Mouse (Mus musculus): ENCODE measurements around the gene Ate1. TPM values are rescaled to one million over a fixed set of nuclear protein-coding genes. Genes with fewer than 3 reads are reported as not detected.

The Ate1 gene
- polyA plus RNA-seq, 1 experiment from 2014 or later = 53.0 TPM

GRCm38 (mm10) chr7:130380367-130380766 lies 139.8 kb downstream of the Ate1 start:
- H3K27ac ChIP-seq (ENCODE audit: low read depth, low read length) = no peak overlapping the region
- ATAC-seq (ENCODE audit: insufficient read depth, low FRiP score, low TSS enrichment) (no peak), DNase-seq (ENCODE audit: low spot score) (no peak)
- H3K9ac ChIP-seq (ENCODE audit: low read length) = no peak overlapping the region
- no peak overlapping the region for H3K4me3 ChIP-seq (ENCODE audit: low read depth, low read length)
- no peak overlapping the region for H3K4me2 ChIP-seq (ENCODE audit: low read depth)
- 91% methylated on average over 7 of the region's 7 CpGs for WGBS
- H3K36me3 ChIP-seq (ENCODE audit: control insufficient read depth, insufficient read depth, low read length) = no peaks in the 10 kb centered on the region
- no peaks in the 10 kb centered on the region for H3K9me3 ChIP-seq (ENCODE audit: control insufficient read depth, low read length)
- H3K4me1 ChIP-seq (ENCODE audit: control insufficient read depth, insufficient read depth, low read length) = no peaks in the 10 kb centered on the region
- H3K27me3 ChIP-seq (ENCODE audit: control insufficient read depth, insufficient read depth, low read length) = no peaks in the 10 kb centered on the region

GRCm38 (mm10) chr7:130379886-130380285 lies 140.3 kb downstream of the Ate1 start:
- no peak overlapping the region for H3K4me3 ChIP-seq (ENCODE audit: low read depth, low read length)
- H3K9ac ChIP-seq (ENCODE audit: low read length) = no peak overlapping the region
- H3K4me2 ChIP-seq (ENCODE audit: low read depth) = no peak overlapping the region
- ATAC-seq (ENCODE audit: insufficient read depth, low FRiP score, low TSS enrichment) (no peak), DNase-seq (ENCODE audit: low spot score) (no peak)
- H3K9me3 ChIP-seq (ENCODE audit: control insufficient read depth, low read length) = no peaks in the 10 kb centered on the region
- H3K27ac ChIP-seq (ENCODE audit: low read depth, low read length) = no peak overlapping the region
- no peaks in the 10 kb centered on the region for H3K36me3 ChIP-seq (ENCODE audit: control insufficient read depth, insufficient read depth, low read length)
- H3K4me1 ChIP-seq (ENCODE audit: control insufficient read depth, insufficient read depth, low read length) = no peaks in the 10 kb centered on the region
- 92% methylated on average over 5 of the region's 5 CpGs for WGBS
- no peaks in the 10 kb centered on the region for H3K27me3 ChIP-seq (ENCODE audit: control insufficient read depth, insufficient read depth, low read length)

GRCm38 (mm10) chr7:130378308-130378707 lies 141.9 kb downstream of the Ate1 start:
- H3K27ac ChIP-seq (ENCODE audit: low read depth, low read length) = no peak overlapping the region
- H3K9me3 ChIP-seq (ENCODE audit: control insufficient read depth, low read length) = no peaks in the 10 kb centered on the region
- no peak overlapping the region for H3K4me2 ChIP-seq (ENCODE audit: low read depth)
- H3K4me3 ChIP-seq (ENCODE audit: low read depth, low read length) = no peak overlapping the region
- H3K9ac ChIP-seq (ENCODE audit: low read length) = no peak overlapping the region
- 90% methylated on average over 3 of the region's 3 CpGs for WGBS
- DNase-seq (ENCODE audit: low spot score) (no peak), ATAC-seq (ENCODE audit: insufficient read depth, low FRiP score, low TSS enrichment) (no peak)
- no peaks in the 10 kb centered on the region for H3K27me3 ChIP-seq (ENCODE audit: control insufficient read depth, insufficient read depth, low read length)
- H3K4me1 ChIP-seq (ENCODE audit: control insufficient read depth, insufficient read depth, low read length) = no peaks in the 10 kb centered on the region
- H3K36me3 ChIP-seq (ENCODE audit: control insufficient read depth, insufficient read depth, low read length) = no peaks in the 10 kb centered on the region

GRCm38 (mm10) chr7:130374311-130374710 lies 145.9 kb downstream of the Ate1 start:
- H3K4me1 ChIP-seq (ENCODE audit: control insufficient read depth, insufficient read depth, low read length) = peaks cover 3% of the 10 kb centered on the region; the same call in 1 of the 2 replicates
- H3K36me3 ChIP-seq (ENCODE audit: control insufficient read depth, insufficient read depth, low read length) = no peaks in the 10 kb centered on the region
- no peak for DNase-seq (ENCODE audit: low spot score)
- no peak overlapping the region for H3K4me2 ChIP-seq (ENCODE audit: low read depth)
- no peaks in the 10 kb centered on the region for H3K27me3 ChIP-seq (ENCODE audit: control insufficient read depth, insufficient read depth, low read length)
- no peak for ATAC-seq (ENCODE audit: insufficient read depth, low FRiP score, low TSS enrichment)
- no peak overlapping the region for H3K4me3 ChIP-seq (ENCODE audit: low read depth, low read length)
- no peak overlapping the region for H3K27ac ChIP-seq (ENCODE audit: low read depth, low read length)
- H3K9me3 ChIP-seq (ENCODE audit: control insufficient read depth, low read length) = no peaks in the 10 kb centered on the region
- WGBS = 82% methylated on average over 9 of the region's 9 CpGs
- no peak overlapping the region for H3K9ac ChIP-seq (ENCODE audit: low read length)

- no peak overlapping the region for H3K9ac ChIP-seq (ENCODE audit: low read length)
- H3K4me1 ChIP-seq (ENCODE audit: control insufficient read depth, insufficient read depth, low read length) = peaks cover 14% of the 10 kb centered on the region
- no peaks in the 10 kb centered on the region for H3K9me3 ChIP-seq (ENCODE audit: control insufficient read depth, low read length)
- peak overlapping the region; percentile 23; the same call in 1 of the 2 replicates for H3K4me2 ChIP-seq (ENCODE audit: low read depth)
- ATAC-seq (ENCODE audit: insufficient read depth, low FRiP score, low TSS enrichment) (peak; percentile 74), DNase-seq (ENCODE audit: low spot score) (peak; percentile 74)
- H3K36me3 ChIP-seq (ENCODE audit: control insufficient read depth, insufficient read depth, low read length) = no peaks in the 10 kb centered on the region
- WGBS = 35% methylated on average over 24 of the region's 24 CpGs
- peak overlapping the region; percentile 80 for H3K27ac ChIP-seq (ENCODE audit: low read depth, low read length)
- no peaks in the 10 kb centered on the region for H3K27me3 ChIP-seq (ENCODE audit: control insufficient read depth, insufficient read depth, low read length)
- no peak overlapping the region for H3K4me3 ChIP-seq (ENCODE audit: low read depth, low read length)
These were observed 151.1 kb downstream of the Ate1 start for GRCm38 (mm10) chr7:130368827-130369641.

- 25% methylated on average over 13 of the region's 13 CpGs for WGBS
These were observed 151.9 kb downstream of the Ate1 start for GRCm38 (mm10) chr7:130368036-130368826.

DNA sequence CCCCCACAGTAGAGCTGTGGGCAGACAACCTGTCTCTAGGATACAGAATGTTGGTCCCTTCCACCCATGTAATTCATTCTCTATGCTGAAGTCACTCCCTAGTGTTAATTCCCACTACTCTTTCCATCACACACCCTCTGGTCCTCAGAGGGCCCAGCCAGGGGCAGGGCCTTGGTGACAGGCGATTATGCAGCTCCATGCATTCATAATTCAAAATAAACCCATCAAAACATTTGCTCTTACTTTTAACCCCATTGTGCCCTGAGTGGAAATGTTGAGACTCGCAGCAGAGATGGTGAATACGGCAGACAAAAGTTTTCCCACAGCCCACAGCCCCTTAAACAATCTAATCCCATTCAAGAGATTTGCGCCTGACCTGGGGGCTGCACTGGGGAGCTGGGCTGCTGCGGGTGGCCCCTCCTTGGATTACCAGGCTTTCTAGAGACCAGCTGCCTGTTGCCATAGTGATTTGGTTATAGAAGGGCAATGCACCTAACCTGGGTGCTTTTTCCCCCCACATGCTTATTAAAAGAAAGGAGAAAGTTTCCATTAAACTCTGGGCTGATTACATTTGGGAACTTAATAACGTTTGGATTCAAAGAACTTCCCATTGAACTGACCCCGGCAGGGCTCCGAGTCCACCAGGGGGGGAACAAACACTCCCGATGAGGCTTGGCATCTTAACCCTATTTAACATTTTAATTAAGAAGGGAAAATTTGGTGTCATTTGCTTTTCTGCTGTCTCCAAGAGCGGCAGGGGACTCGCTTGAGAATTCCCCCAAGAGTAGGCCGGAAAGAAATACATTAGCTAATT lies 152.7 kb downstream of the Ate1 start:
- WGBS = 21% methylated on average over 12 of the region's 12 CpGs
- H3K4me1 ChIP-seq (ENCODE audit: control insufficient read depth, insufficient read depth, low read length) = peaks cover 14% of the 10 kb centered on the region
- no peak overlapping the region; the same call in 1 of the 2 replicates for H3K4me2 ChIP-seq (ENCODE audit: low read depth)
- no peaks in the 10 kb centered on the region for H3K27me3 ChIP-seq (ENCODE audit: control insufficient read depth, insufficient read depth, low read length)
- no peaks in the 10 kb centered on the region for H3K36me3 ChIP-seq (ENCODE audit: control insufficient read depth, insufficient read depth, low read length)
- ATAC-seq (ENCODE audit: insufficient read depth, low FRiP score, low TSS enrichment) = peak; percentile 78
- no peaks in the 10 kb centered on the region for H3K9me3 ChIP-seq (ENCODE audit: control insufficient read depth, low read length)
- DNase-seq (ENCODE audit: low spot score) = peak; percentile 73
- peak overlapping the region; percentile 80 for H3K27ac ChIP-seq (ENCODE audit: low read depth, low read length)
- H3K9ac ChIP-seq (ENCODE audit: low read length) = no peak overlapping the region
- H3K4me3 ChIP-seq (ENCODE audit: low read depth, low read length) = no peak overlapping the region

More at GRCm38 (mm10) chr7:130368036-130368826, 151.9 kb downstream of the Ate1 start:
- peaks cover 14% of the 10 kb centered on the region for H3K4me1 ChIP-seq (ENCODE audit: control insufficient read depth, insufficient read depth, low read length)
- no peaks in the 10 kb centered on the region for H3K27me3 ChIP-seq (ENCODE audit: control insufficient read depth, insufficient read depth, low read length)
- no peak; the same call in 1 of the 2 replicates for ATAC-seq (ENCODE audit: insufficient read depth, low FRiP score, low TSS enrichment)
- peak overlapping the region; percentile 80 for H3K27ac ChIP-seq (ENCODE audit: low read depth, low read length)
- DNase-seq (ENCODE audit: low spot score) = peak; percentile 42
- H3K4me2 ChIP-seq (ENCODE audit: low read depth) = 0 out of 2 replicates have a peak overlapping the region, but pooled peaks have one; percentile 23
- H3K4me3 ChIP-seq (ENCODE audit: low read depth, low read length) = no peak overlapping the region
- H3K36me3 ChIP-seq (ENCODE audit: control insufficient read depth, insufficient read depth, low read length) = no peaks in the 10 kb centered on the region
- no peak overlapping the region for H3K9ac ChIP-seq (ENCODE audit: low read length)
- no peaks in the 10 kb centered on the region for H3K9me3 ChIP-seq (ENCODE audit: control insufficient read depth, low read length)

DNA sequence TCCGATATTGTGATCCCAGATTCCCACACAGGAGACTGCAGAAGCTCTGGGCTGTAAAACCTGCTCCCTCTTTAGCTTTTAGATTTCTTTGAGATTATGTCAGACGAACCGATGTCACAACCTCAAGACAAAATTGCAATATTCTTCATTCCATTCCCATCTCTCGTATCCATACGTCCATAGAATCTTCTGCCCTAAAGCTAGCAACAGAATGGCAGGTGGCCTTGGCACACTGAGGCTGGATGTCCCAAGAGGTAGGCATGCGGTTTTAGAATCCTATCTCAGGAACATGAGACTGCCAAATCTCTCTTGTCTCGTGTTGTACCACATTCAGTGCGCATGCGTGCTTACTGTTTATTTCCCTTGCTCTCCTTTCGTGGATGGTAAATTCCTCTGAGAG lies 154.5 kb downstream of the Ate1 start:
- DNase-seq (ENCODE audit: low spot score) (no peak), ATAC-seq (ENCODE audit: insufficient read depth, low FRiP score, low TSS enrichment) (no peak)
- Histone ChIP-seq H3K4me3 (ENCODE audit: low read depth, low read length) (no peak overlapping the region), H3K36me3 (ENCODE audit: control insufficient read depth, insufficient read depth, low read length) (no peaks in the 10 kb centered on the region), H3K9me3 (ENCODE audit: control insufficient read depth, low read length) (no peaks in the 10 kb centered on the region), H3K9ac (ENCODE audit: low read length) (no peak overlapping the region), H3K27me3 (ENCODE audit: control insufficient read depth, insufficient read depth, low read length) (no peaks in the 10 kb centered on the region), H3K4me1 (ENCODE audit: control insufficient read depth, insufficient read depth, low read length) (peaks cover 14% of the 10 kb centered on the region), H3K4me2 (ENCODE audit: low read depth) (no peak overlapping the region), H3K27ac (ENCODE audit: low read depth, low read length) (no peak overlapping the region)
- 96% methylated on average over 10 of the region's 10 CpGs for WGBS
